Mouse (Mus musculus): ENCODE measurements around the gene Zfp536.

- TF ChIP-seq POLR2A (IDR thresholded peaks at IDR 0.05; ENCODE audit: low read depth, low read length) (no peak), CTCF (IDR thresholded peaks at IDR 0.05; ENCODE audit: extremely low read depth, insufficient read length, insufficient replicate concordance, low read depth, low read length) (no peak)
Measured at GRCm38 (mm10) chr7:37690606-37691005, 82.8 kb downstream of the Zfp536 start.
